Mouse (Mus musculus) cortical plate, adult 2 months (tissue): ENCODE results near the gene Slc25a10. TPM values are rescaled to one million over a fixed set of nuclear protein-coding genes. Genes with fewer than 3 reads are reported as not detected.

Experiments used
- H3K27ac ChIP-seq: fragments of 200-500 bp; 2 replicates; pipeline ENCODE4 v1.5.1; 2012; ENCODE audit warnings: low read length, control low read depth, inconsistent platforms; ENCODE audit not compliant: insufficient read depth
- H3K4me1 ChIP-seq: fragments of 200-500 bp; 2 replicates; pipeline ENCODE4 v1.6.1; 2011; ENCODE audit warnings: low read length; ENCODE audit not compliant: control insufficient read depth, insufficient read depth
- H3K4me3 ChIP-seq: fragments of 200-500 bp; 2 replicates; pipeline ENCODE4 v1.5.1; 2011; ENCODE audit warnings: mild to moderate bottlenecking, low read length, control low read depth; ENCODE audit not compliant: insufficient read depth
- CTCF ChIP-seq: fragments of 200-500 bp; IDR thresholded peaks from 2 replicates; pipeline ENCODE4 v1.5.1; 2011; ENCODE audit warnings: mild to moderate bottlenecking, control low read depth, low read length; ENCODE audit not compliant: insufficient read depth; ENCODE audit errors: extremely low read depth
- POLR2A ChIP-seq: fragments of 200-500 bp; IDR thresholded peaks from 2 replicates; pipeline ENCODE4 v1.6.1; 2011; ENCODE audit warnings: mild to moderate bottlenecking, low read length, control low read depth; ENCODE audit not compliant: insufficient read depth; ENCODE audit errors: extremely low read depth
- polyA plus RNA-seq: library from polyadenylated mRNA; depleted of rRNA; stranded (reverse); fragments of >200 nt; gene quantifications from 2 replicates; pipeline ENCODE4 v1.2.3, GENCODE M21; 2012

Gene Slc25a10
- polyA plus RNA-seq, 1 experiment, result 29.0 TPM

- Histone ChIP-seq H3K27ac (peak within 1 kb of the TSS; percentile 42; the same call in 1 of the 2 replicates), H3K4me1 (peaks cover 4% of the 10 kb centered on the region; the same call in 1 of the 2 replicates), H3K4me3 (peak within 1 kb of the TSS; percentile 90)
- peak; percentile 58; the same call in 1 of the 2 replicates for TF ChIP-seq POLR2A
- TF ChIP-seq CTCF, result no peak
These were observed 7.2 kb upstream of the Slc25a10 start, which contains the start of gene Mrpl12 for GRCm38 (mm10) chr11:120484265-120484981. TSS of gene Mrpl12 (plus strand) at chr11:120484613.

GRCm38 (mm10) chr11:120485251-120485650 is 6.4 kb upstream of the Slc25a10 start:
- Histone ChIP-seq H3K27ac (no peak overlapping the region), H3K4me1 (peaks cover 4% of the 10 kb centered on the region; the same call in 1 of the 2 replicates), H3K4me3 (peak overlapping the region; percentile 90)
- no peak for TF ChIP-seq CTCF
- TF ChIP-seq POLR2A, result no peak

GRCm38 (mm10) chr11:120488516-120488915 is 3.1 kb upstream of the Slc25a10 start:
- no peak for TF ChIP-seq POLR2A
- TF ChIP-seq CTCF, result no peak
- H3K4me3 ChIP-seq, result no peak overlapping the region
- H3K4me1 ChIP-seq, result peaks cover 7% of the 10 kb centered on the region
- H3K27ac ChIP-seq, result no peak overlapping the region

GRCm38 (mm10) chr11:120489054-120489761 is 2.4 kb upstream of the Slc25a10 start:
- TF ChIP-seq POLR2A, result 0 out of 2 replicates have a peak, but pooled peaks have one; percentile 31
- TF ChIP-seq CTCF, result peak; percentile 96

GRCm38 (mm10) chr11:120490291-120491046 is 1.2 kb upstream of the Slc25a10 start:
- Histone ChIP-seq H3K27ac (no peak overlapping the region), H3K4me3 (no peak overlapping the region), H3K4me1 (peaks cover 7% of the 10 kb centered on the region)
- TF ChIP-seq POLR2A (no peak), CTCF (no peak)

More at GRCm38 (mm10) chr11:120489054-120489761, 2.4 kb upstream of the Slc25a10 start:
- no peak overlapping the region for H3K4me3 ChIP-seq
- no peak overlapping the region for H3K27ac ChIP-seq
- H3K4me1 ChIP-seq, result peaks cover 7% of the 10 kb centered on the region

- Histone ChIP-seq H3K27ac (no peak overlapping the region), H3K4me1 (peaks cover 3% of the 10 kb centered on the region), H3K4me3 (peak overlapping the region; percentile 48)
- TF ChIP-seq CTCF, result no peak
- no peak for TF ChIP-seq POLR2A
These were observed 611 bp downstream of the Slc25a10 start for GRCm38 (mm10) chr11:120492024-120492877.

GRCm38 (mm10) chr11:120492878-120493203 is 1.2 kb downstream of the Slc25a10 start:
- no peak for TF ChIP-seq POLR2A
- peak overlapping the region; percentile 48; the same call in 1 of the 2 replicates for H3K4me3 ChIP-seq
- no peak overlapping the region for H3K27ac ChIP-seq
- peaks cover 3% of the 10 kb centered on the region for H3K4me1 ChIP-seq

- Histone ChIP-seq H3K27ac (no peak overlapping the region), H3K4me3 (no peak overlapping the region), H3K4me1 (peaks cover 3% of the 10 kb centered on the region)
- TF ChIP-seq POLR2A (no peak), CTCF (no peak)
These were observed 1.7 kb downstream of the Slc25a10 start for GRCm38 (mm10) chr11:120493351-120493750.
